Comparison of ENCODE assay signal across 10 mouse cellular contexts in the genomic region with DNA sequence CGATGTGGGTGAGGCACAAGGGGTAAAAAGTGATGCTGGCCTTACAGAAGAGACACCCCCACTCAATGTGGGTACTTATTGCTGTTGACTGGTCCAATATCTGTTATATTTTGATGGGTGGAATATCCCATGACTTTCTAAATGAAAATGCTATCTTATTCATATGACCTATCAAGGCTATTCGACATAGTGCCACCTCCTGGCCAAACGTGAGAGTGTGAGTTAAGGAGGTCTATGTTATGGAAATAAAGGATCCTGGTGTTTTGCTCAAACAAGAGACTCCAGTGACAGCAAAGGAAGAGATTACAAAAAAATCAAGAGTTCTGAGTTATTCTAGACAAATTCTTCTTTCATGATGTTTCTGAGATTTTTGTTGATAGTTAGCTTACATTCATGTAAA.
DNase-seq lines count a peak whose midpoint lies in the region; ATAC-seq and TF ChIP-seq lines count a peak whose summit lies in the region.
"Had no signal": no experiment of that assay in that cellular context is flagged by ENCODE, and none has a peak within 500 bp of the region (broad histone marks: within the 10 kb centered on the region; RNA-seq: fewer than 3 reads in every experiment).

No protein-coding gene starts in this region.

- no peak overlapping the region for H3K9ac ChIP-seq in heart, adult 2 months (ENCODE audit: low read depth, low read length)
- H3K9ac ChIP-seq in heart, embryonic 12.5 days = no peak overlapping the region
- H3K9ac ChIP-seq: heart, embryonic 15.5 days had no signal

- H3K27ac ChIP-seq in heart, adult 2 months = no peak overlapping the region
- no peak overlapping the region for H3K27ac ChIP-seq in heart, embryonic 12.5 days (ENCODE audit: poor library complexity, severe bottlenecking)
- H3K27ac ChIP-seq in thymus, adult 2 months (ENCODE audit: control insufficient read depth, insufficient read depth, low read length) = no peak overlapping the region
- H3K27ac ChIP-seq: heart, embryonic 15.5 days; macrophage had no signal

- no peaks in the 10 kb centered on the region for H3K79me2 ChIP-seq in heart, adult 2 months (replicated peaks; ENCODE audit: control insufficient read depth, insufficient read depth, low read length)

- peak in 1 of 2 experiments; percentile 26 for DNase-seq in heart, adult 2 months
- peak; percentile 24 for DNase-seq in thymus, adult 2 months
- DNase-seq in thymus, adult 18-20 months = no peak
- peak; percentile 26 for DNase-seq in cerebellum, adult 9-10 months
- DNase-seq in kidney, postnatal 36 days = peak; percentile 32 to 79
- peak; percentile 25 for DNase-seq in retina, postnatal 7 days (ENCODE audit: low read depth, low spot score)

- H3K4me3 ChIP-seq in heart, adult 2 months = no peak overlapping the region
- H3K4me3 ChIP-seq in heart, embryonic 12.5 days = no peak overlapping the region
- no peak overlapping the region for H3K4me3 ChIP-seq in thymus, adult 2 months (ENCODE audit: control insufficient read depth, insufficient read depth, low read length)
- H3K4me3 ChIP-seq: heart, embryonic 15.5 days had no signal

- TF ChIP-seq POLR2A in heart, adult 2 months (IDR thresholded peaks at IDR 0.05; ENCODE audit: insufficient read depth, low read depth, low read length) = no peak
- no peak for TF ChIP-seq POLR2A in thymus, adult 2 months (IDR thresholded peaks at IDR 0.05; ENCODE audit: control insufficient read depth, extremely low read depth, insufficient read depth, low read length, poor library complexity)

- no peak overlapping the region for H3K4me2 ChIP-seq in heart, embryonic 12.5 days
- H3K4me2 ChIP-seq: heart, embryonic 15.5 days had no signal

- intact Hi-C loops in heart, adult 2 months (cut with DNase I) = loop anchor here (1.0 to 5.0 kb wide), 2 partner anchors 196 to 263 kb away; no protein-coding TSS in a partner anchor

- TF ChIP-seq CTCF in heart, adult 2 months (IDR thresholded peaks at IDR 0.05) = peak; percentile 73
- TF ChIP-seq CTCF in thymus, adult 2 months (IDR thresholded peaks at IDR 0.05; ENCODE audit: borderline replicate concordance, control insufficient read depth, extremely low read depth, insufficient read depth, low read length, poor library complexity) = no peak

- no peaks in the 10 kb centered on the region for H3K36me3 ChIP-seq in heart, adult 2 months (ENCODE audit: control insufficient read depth, insufficient read depth, low read length)
- H3K36me3 ChIP-seq in heart, embryonic 12.5 days = no peaks in the 10 kb centered on the region
- no peaks in the 10 kb centered on the region for H3K36me3 ChIP-seq in thymus, adult 2 months (ENCODE audit: control insufficient read depth, insufficient read depth, low read length)
- H3K36me3 ChIP-seq: heart, embryonic 15.5 days had no signal

- H3K4me1 ChIP-seq in heart, adult 2 months (ENCODE audit: control insufficient read depth, insufficient read depth, low read length) = no peaks in the 10 kb centered on the region
- H3K4me1 ChIP-seq in heart, embryonic 12.5 days (replicated peaks) = no peaks in the 10 kb centered on the region
- no peaks in the 10 kb centered on the region for H3K4me1 ChIP-seq in thymus, adult 2 months (replicated peaks; ENCODE audit: control insufficient read depth, insufficient read depth, low read length)
- H3K4me1 ChIP-seq: heart, embryonic 15.5 days had no signal

- 0 out of 2 replicates have a peak, but pooled peaks cover 4% of the 10 kb centered on the region for H3K9me3 ChIP-seq in heart, embryonic 12.5 days (replicated peaks)
- H3K9me3 ChIP-seq: heart, embryonic 15.5 days had no signal

- 41% methylated on average over 3 of the region's 3 CpGs for WGBS in heart, adult 2 months
- 44% methylated on average over 3 of the region's 3 CpGs for WGBS in heart, embryonic 12.5 days
- 38% methylated on average over 3 of the region's 3 CpGs for WGBS in thymus, adult 2 months

- no peak for ATAC-seq in heart, embryonic 12.5 days (ENCODE audit: insufficient number of reproducible peaks, low FRiP score)
- ATAC-seq in erythroid progenitor cell, adult 5-6 weeks (replicated peaks; ENCODE audit: low FRiP score, poor library complexity, severe bottlenecking) = no peak

- no peaks in the 10 kb centered on the region for H3K27me3 ChIP-seq in heart, adult 2 months (ENCODE audit: control insufficient read depth, insufficient read depth, low read length)
- no peaks in the 10 kb centered on the region for H3K27me3 ChIP-seq in heart, embryonic 12.5 days (replicated peaks)
- H3K27me3 ChIP-seq in thymus, adult 2 months (ENCODE audit: control insufficient read depth, insufficient read depth, low read length) = no peaks in the 10 kb centered on the region
- H3K27me3 ChIP-seq: heart, embryonic 15.5 days had no signal

- no peak for TF ChIP-seq EP300 in heart, adult 2 months (IDR thresholded peaks at IDR 0.05; ENCODE audit: insufficient read depth, low read depth, low read length)

Comparison
In these comparisons a context has a peak if more than half of its experiments do, and no peak if none do; other contexts are left out.
1. DNase-seq: peak in thymus, adult 2 months (single experiment), cerebellum, adult 9-10 months (single experiment), kidney, postnatal 36 days (2 of 2) and retina, postnatal 7 days (single experiment); none in thymus, adult 18-20 months (0 of 2).